ENCODE assay signal across 10 mouse cellular contexts in the genomic region with DNA sequence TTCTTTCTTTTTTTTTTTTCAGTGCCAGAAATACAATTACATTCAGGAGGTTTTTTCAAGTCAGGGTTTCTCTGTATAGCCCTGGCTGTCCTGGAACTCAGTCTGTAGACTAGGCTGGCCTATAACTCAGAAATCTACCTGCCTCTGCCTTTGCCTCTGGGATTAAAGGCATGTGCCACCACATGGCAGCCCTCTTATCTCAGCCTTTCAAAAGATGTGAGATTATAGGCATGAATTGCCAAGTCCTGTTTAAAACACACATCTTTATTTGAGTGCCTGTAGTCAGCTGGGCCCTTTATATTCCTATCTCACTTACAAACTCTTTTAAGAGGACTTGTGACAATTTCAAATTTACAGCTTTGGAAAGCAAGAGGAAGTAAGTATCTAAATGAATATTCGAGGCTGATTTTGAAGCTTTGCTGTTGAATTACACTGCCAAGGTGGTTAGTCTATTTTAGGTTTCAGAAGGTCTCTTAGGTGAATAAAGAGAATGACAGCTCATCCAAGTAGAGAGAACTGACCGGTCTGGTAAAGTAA. TPM values are rescaled to one million over a fixed set of nuclear protein-coding genes. Genes with fewer than 3 reads are reported as not detected.
DNase-seq lines count a peak whose midpoint lies in the region; ATAC-seq and TF ChIP-seq lines count a peak whose summit lies in the region.
"Had no signal": no experiment of that assay in that cellular context is flagged by ENCODE, and none has a peak within 500 bp of the region (broad histone marks: within the 10 kb centered on the region; RNA-seq: fewer than 3 reads in every experiment).

No protein-coding gene starts in this region.

- peak overlapping the region; percentile 91 for H3K4me3 ChIP-seq in erythroblast, embryonic 14.5 days (replicated peaks)
- H3K4me3 ChIP-seq in left cerebral cortex, adult 2 months: peak overlapping the region; percentile 93
- peak overlapping the region; percentile 97 for H3K4me3 ChIP-seq in limb, embryonic 10.5 days
- H3K4me3 ChIP-seq in neural tube, embryonic 13.5 days: no peak overlapping the region

- intact Hi-C loops in left cerebral cortex, adult 2 months (cut with DNase I): loop anchor here (2.0 kb wide), 2 partner anchors 237 to 395 kb away; a partner anchor contains a TSS

- no peak for ATAC-seq in erythroblast, adult 5-6 weeks (replicated peaks; ENCODE audit: low FRiP score, poor library complexity, severe bottlenecking)
- no peak for ATAC-seq in neural tube, embryonic 13.5 days (ENCODE audit: low read depth)

- H3K36me3 ChIP-seq in erythroblast, embryonic 14.5 days (ENCODE audit: control insufficient read depth): peaks cover 22% of the 10 kb centered on the region
- H3K36me3 ChIP-seq in limb, embryonic 10.5 days: peaks cover 16% of the 10 kb centered on the region
- peaks cover 6% of the 10 kb centered on the region for H3K36me3 ChIP-seq in neural tube, embryonic 13.5 days

- no peak for DNase-seq in left cerebral cortex, adult 2 months (ENCODE audit: extremely low spot score in 1 of 2, low spot score in 2 of 2)
- no peak for DNase-seq in left cerebral cortex, adult 11 months (ENCODE audit: low spot score)
- no peak for DNase-seq in limb, embryonic 10.5 days (ENCODE audit: low spot score)
- no peak for DNase-seq in thymus, postnatal 10 days (ENCODE audit: low spot score in 2 of 2)
- no peak for DNase-seq in retina, postnatal 1 day

- no peaks in the 10 kb centered on the region for H3K9me3 ChIP-seq in erythroblast, embryonic 14.5 days (ENCODE audit: control insufficient read depth, low read length)
- no peaks in the 10 kb centered on the region for H3K9me3 ChIP-seq in limb, embryonic 10.5 days (replicated peaks)
- H3K9me3 ChIP-seq in neural tube, embryonic 13.5 days: no peaks in the 10 kb centered on the region

- H3K27me3 ChIP-seq in erythroblast, embryonic 14.5 days (ENCODE audit: control insufficient read depth): peaks cover 3% of the 10 kb centered on the region; the same call in 1 of the 2 replicates
- no peaks in the 10 kb centered on the region for H3K27me3 ChIP-seq in limb, embryonic 10.5 days (ENCODE audit: low read depth, poor library complexity, severe bottlenecking)
- H3K27me3 ChIP-seq in neural tube, embryonic 13.5 days: no peaks in the 10 kb centered on the region

- H3K27ac ChIP-seq in left cerebral cortex, adult 2 months: peak overlapping the region; percentile 79; the same call in 1 of the 2 replicates
- H3K27ac ChIP-seq in limb, embryonic 10.5 days: peak overlapping the region; percentile 93
- H3K27ac ChIP-seq in neural tube, embryonic 13.5 days (replicated peaks): no peak overlapping the region

- WGBS in limb, embryonic 10.5 days: 64% methylated on average over 2 of the region's 2 CpGs
- 89% methylated on average over 2 of the region's 2 CpGs for WGBS in neural tube, embryonic 13.5 days

- H3K9ac ChIP-seq in neural tube, embryonic 13.5 days: peak overlapping the region; percentile 34; the same call in 1 of the 2 replicates

- peak overlapping the region; percentile 91 for H3K4me2 ChIP-seq in neural tube, embryonic 13.5 days

- TF ChIP-seq CTCF in left cerebral cortex, adult 2 months (IDR thresholded peaks at IDR 0.05): no peak

- peaks cover 59% of the 10 kb centered on the region for H3K4me1 ChIP-seq in erythroblast, embryonic 14.5 days (ENCODE audit: control insufficient read depth)
- peaks cover 30% of the 10 kb centered on the region for H3K4me1 ChIP-seq in limb, embryonic 10.5 days
- peaks cover 33% of the 10 kb centered on the region for H3K4me1 ChIP-seq in neural tube, embryonic 13.5 days (replicated peaks)

RNA-seq across cellular contexts. Expression of a gene that starts 4.4 kb away (rescaled TPM):
- polyA plus RNA-seq in erythroblast, embryonic 14.5 days (2012): 23.8 and 27.6 TPM in 2 replicates
- 28.0 and 35.7 TPM in 2 replicates for total RNA-seq in erythroblast, adult 5-6 weeks (2015; ENCODE audit: low replicate concordance)
- total RNA-seq in erythroblast, adult 5-6 weeks (2017; ENCODE audit: low replicate concordance): 47.3 and 59.0 TPM in 2 replicates
- total RNA-seq in left cerebral cortex, adult 2 months (2021): 100 to 1,000 TPM; 215 to 217 TPM
- polyA plus RNA-seq in limb, embryonic 10.5 days (2016; fragmentation: Nextera tagmentation; extraction: Ambion mirVana): 13.6 and 14.6 TPM in 2 replicates
- polyA plus RNA-seq in neural tube, embryonic 13.5 days (2015; fragmentation: Nextera tagmentation; extraction: Ambion mirVana): 29.1 and 29.6 TPM in 2 replicates

RNA-seq across cellular contexts. Expression of a gene that starts 42.7 kb away (rescaled TPM):
- 0.19 and 0.33 TPM in 2 replicates for polyA plus RNA-seq in erythroblast, embryonic 14.5 days (2012)
- 6.7 TPM in 1 of 2 replicates, not detected in the other for total RNA-seq in erythroblast, adult 5-6 weeks (2015; ENCODE audit: low replicate concordance)
- total RNA-seq in erythroblast, adult 5-6 weeks (2017; ENCODE audit: low replicate concordance): 1.8 TPM in 1 of 2 replicates, not detected in the other
- not detected for total RNA-seq in left cerebral cortex, adult 2 months (2021)
- 0.34 and 0.64 TPM in 2 replicates for polyA plus RNA-seq in limb, embryonic 10.5 days (2016; fragmentation: Nextera tagmentation; extraction: Ambion mirVana)
- 1.0 TPM in 1 of 2 replicates, not detected in the other for polyA plus RNA-seq in neural tube, embryonic 13.5 days (2015; fragmentation: Nextera tagmentation; extraction: Ambion mirVana)
- total RNA-seq: gastrocnemius, postnatal 25 days; left cerebral cortex, postnatal 25 days had no signal

RNA-seq across cellular contexts. Expression of a gene that starts 42.8 kb away (rescaled TPM):
- polyA plus RNA-seq in erythroblast, embryonic 14.5 days (2012): 2.0 and 2.1 TPM in 2 replicates
- 6.9 and 11.0 TPM in 2 replicates for total RNA-seq in erythroblast, adult 5-6 weeks (2015; ENCODE audit: low replicate concordance)
- 6.4 TPM in 2 replicates for total RNA-seq in erythroblast, adult 5-6 weeks (2017; ENCODE audit: low replicate concordance)
- 10 to 100 TPM; 11.1 to 11.7 TPM for total RNA-seq in left cerebral cortex, adult 2 months (2021)
- polyA plus RNA-seq in limb, embryonic 10.5 days (2016; fragmentation: Nextera tagmentation; extraction: Ambion mirVana): 1.1 TPM in 2 replicates
- 1.0 and 2.0 TPM in 2 replicates for polyA plus RNA-seq in neural tube, embryonic 13.5 days (2015; fragmentation: Nextera tagmentation; extraction: Ambion mirVana)

RNA-seq across cellular contexts. Expression of a gene that starts 52.4 kb away (rescaled TPM):
- 1.2 and 1.6 TPM in 2 replicates for polyA plus RNA-seq in erythroblast, embryonic 14.5 days (2012)
- 9.0 and 9.6 TPM in 2 replicates for total RNA-seq in erythroblast, adult 5-6 weeks (2015; ENCODE audit: low replicate concordance)
- total RNA-seq in erythroblast, adult 5-6 weeks (2017; ENCODE audit: low replicate concordance): 7.5 and 11.2 TPM in 2 replicates
- 10 to 100 TPM; 12.8 to 14.2 TPM for total RNA-seq in left cerebral cortex, adult 2 months (2021)
- 11.4 and 14.5 TPM in 2 replicates for polyA plus RNA-seq in limb, embryonic 10.5 days (2016; fragmentation: Nextera tagmentation; extraction: Ambion mirVana)
- polyA plus RNA-seq in neural tube, embryonic 13.5 days (2015; fragmentation: Nextera tagmentation; extraction: Ambion mirVana): 13.6 and 16.1 TPM in 2 replicates
